In the genomic region with DNA sequence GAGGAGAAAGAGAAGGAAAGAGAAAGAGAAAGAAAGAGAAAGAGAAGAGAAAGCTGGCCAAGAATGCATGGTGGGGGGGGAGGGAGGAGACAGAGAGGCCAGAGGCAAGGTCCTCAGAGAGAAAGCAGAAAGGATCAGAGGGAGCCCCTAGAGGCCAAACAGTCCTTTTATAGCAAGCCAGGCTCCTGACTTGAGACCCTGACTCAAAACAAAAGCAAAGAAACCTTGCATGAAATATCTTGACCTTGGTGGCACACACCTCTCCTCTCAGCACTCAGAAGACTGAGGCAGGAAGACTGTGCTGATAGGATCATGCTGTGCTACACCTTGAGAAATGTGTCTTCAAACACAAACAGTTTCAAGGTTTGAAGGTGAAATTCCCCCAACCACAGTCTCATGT, we compare ENCODE assay signal across 23 mouse cellular contexts. TPM values are rescaled to one million over a fixed set of nuclear protein-coding genes. Genes with fewer than 3 reads are reported as not detected.
"Had no signal": no experiment of that assay in that cellular context is flagged by ENCODE, and none has a peak within 500 bp of the region (broad histone marks: within the 10 kb centered on the region; RNA-seq: fewer than 3 reads in every experiment).

No protein-coding gene starts in this region.

RNA-seq across cellular contexts. Expression of gene Bcl2a1d, which starts 10.1 kb away (rescaled TPM):
- total RNA-seq: common myeloid progenitor, adult 5-6 weeks; gastrocnemius, adult 2 months; gastrocnemius, adult 8-10 months; gastrocnemius, postnatal 14 days; gastrocnemius, postnatal 25 days; gastrocnemius, postnatal 36 days; granulocyte monocyte progenitor cell, adult 5-6 weeks had no signal
- polyA plus RNA-seq: cortical plate, adult 2 months; embryonic facial prominence, embryonic 10.5 days; embryonic facial prominence, embryonic 11.5 days; embryonic facial prominence, embryonic 12.5 days; embryonic facial prominence, embryonic 15.5 days; erythroblast, embryonic 14.5 days; forebrain, embryonic 10.5 days; forebrain, embryonic 11.5 days; forebrain, embryonic 12.5 days; forebrain, embryonic 13.5 days; forebrain, embryonic 14.5 days; forebrain, embryonic 15.5 days; forebrain, embryonic 16.5 days; forebrain, postnatal 0 days; heart, embryonic 10.5 days; heart, embryonic 11.5 days had no signal
